Mouse (Mus musculus) forebrain, embryonic 14.5 days (tissue): ENCODE measurements around the gene Prkce. TPM values are rescaled to one million over a fixed set of nuclear protein-coding genes. Genes with fewer than 3 reads are reported as not detected.

Experiments used
- ATAC-seq: fragments of 200-750 bp; cut with Nextera tagmentation; 2 replicates; pipeline ENCODE4 v1.8.0; 2017; ENCODE audit warnings: mild to moderate bottlenecking, moderate library complexity
- DNase-seq: peaks from one replicate; pipeline ENCODE4 v3.0.0-alpha.2; 2015; ENCODE audit warnings: low spot score
- H3K27ac ChIP-seq: fragments of 300-500 bp; sonication (generic); 2 replicates; pipeline ENCODE4 v1.5.1; 2014; ENCODE audit warnings: low read depth, mild to moderate bottlenecking, control low read depth, low read length, moderate library complexity
- H3K27me3 ChIP-seq: fragments of 300-500 bp; sonication (generic); replicated peaks from 2 replicates; pipeline ENCODE4 v1.6.1; 2014; ENCODE audit warnings: low read length, control low read depth, mixed read lengths; ENCODE audit not compliant: control insufficient read depth, insufficient read depth
- H3K36me3 ChIP-seq: fragments of 300-500 bp; sonication (generic); 2 replicates; pipeline ENCODE4 v1.6.1; 2014; ENCODE audit warnings: low read length, control low read depth; ENCODE audit not compliant: control insufficient read depth, insufficient read depth
- H3K4me1 ChIP-seq: fragments of 300-500 bp; sonication (generic); 2 replicates; pipeline ENCODE4 v1.6.1; 2014; ENCODE audit warnings: antibody characterized with exemption, low read length, control low read depth; ENCODE audit not compliant: control insufficient read depth, insufficient read depth
- H3K4me2 ChIP-seq: fragments of 300-500 bp; sonication (generic); 2 replicates; pipeline ENCODE4 v1.6.1; 2014; ENCODE audit warnings: mild to moderate bottlenecking, control low read depth, low read length
- H3K4me3 ChIP-seq: fragments of 300-500 bp; sonication (generic); 2 replicates; pipeline ENCODE4 v1.5.1; 2014; ENCODE audit warnings: low read depth, low read length, control low read depth
- H3K9ac ChIP-seq: fragments of 300-500 bp; sonication (generic); 2 replicates; pipeline ENCODE4 v1.6.1; 2014; ENCODE audit warnings: mild to moderate bottlenecking, low read length, control low read depth, moderate library complexity
- H3K9me3 ChIP-seq: fragments of 300-500 bp; sonication (generic); replicated peaks from 2 replicates; pipeline ENCODE4 v1.6.1; 2016; ENCODE audit warnings: low read length, control low read depth, mixed read lengths; ENCODE audit not compliant: control insufficient read depth
- WGBS: fragments of 180-500 bp; shearing (Covaris S2); extraction: QIAGEN DNeasy Blood & Tissue Kit; methylation state at CpG from one replicate; pipeline ENCODE4 v1.1.7; 2014; 5-methylcytosine and 5-hydroxymethylcytosine counted together
- polyA plus RNA-seq: library from polyadenylated mRNA; unstranded; fragments of >200 nt; fragmentation: Nextera tagmentation; extraction: Ambion mirVana; gene quantifications from 2 replicates; pipeline ENCODE4 v1.2.1, GENCODE M21; 2014

The Prkce gene
- polyA plus RNA-seq, 1 experiment from 2014 or later: 16.9 TPM

DNA sequence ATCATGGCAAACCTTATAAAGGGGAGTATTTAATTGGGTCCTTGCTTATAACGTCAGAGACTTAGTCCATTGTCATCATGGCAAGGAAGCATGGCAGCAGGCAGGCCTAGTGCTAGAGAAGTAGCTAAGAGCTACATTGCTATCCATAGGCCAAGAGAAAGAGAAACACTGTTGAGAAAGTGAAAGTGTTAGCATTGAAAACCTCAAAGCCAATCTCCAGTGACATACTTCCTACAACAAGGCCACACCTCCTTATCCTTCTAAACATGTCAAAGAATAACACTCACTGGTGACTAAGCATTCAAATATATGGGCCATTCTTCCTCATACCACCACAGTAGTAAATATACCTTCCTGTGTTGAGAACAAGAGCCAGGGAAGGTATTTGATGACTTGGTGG is 20.2 kb downstream of the Prkce start:
- DNase-seq (no peak), ATAC-seq (no peak)
- Histone ChIP-seq H3K27me3 (no peaks in the 10 kb centered on the region), H3K9ac (no peak overlapping the region), H3K9me3 (no peaks in the 10 kb centered on the region), H3K4me3 (no peak overlapping the region), H3K4me2 (no peak overlapping the region), H3K4me1 (peaks cover 2% of the 10 kb centered on the region; the same call in 1 of the 2 replicates), H3K36me3 (no peaks in the 10 kb centered on the region), H3K27ac (no peak overlapping the region)
- 88% methylated on average over 1 of the region's 1 CpGs for WGBS

- no peak overlapping the region for H3K27ac ChIP-seq
- H3K27me3 ChIP-seq: no peaks in the 10 kb centered on the region
- H3K4me3 ChIP-seq: no peak overlapping the region
- DNase-seq: no peak
- H3K36me3 ChIP-seq: no peaks in the 10 kb centered on the region
- H3K4me2 ChIP-seq: no peak overlapping the region
- ATAC-seq: no peak
- H3K9me3 ChIP-seq: no peaks in the 10 kb centered on the region
- no peak overlapping the region for H3K9ac ChIP-seq
- no peaks in the 10 kb centered on the region for H3K4me1 ChIP-seq
- 94% methylated on average over 6 of the region's 6 CpGs for WGBS
These were observed 26.4 kb downstream of the Prkce start for GRCm38 (mm10) chr17:86193979-86194378.

GRCm38 (mm10) chr17:86194921-86195320 is 27.3 kb downstream of the Prkce start:
- no peaks in the 10 kb centered on the region for H3K4me1 ChIP-seq
- DNase-seq (no peak), ATAC-seq (no peak)
- H3K27ac ChIP-seq: no peak overlapping the region
- H3K36me3 ChIP-seq: no peaks in the 10 kb centered on the region
- H3K27me3 ChIP-seq: no peaks in the 10 kb centered on the region
- no peak overlapping the region for H3K9ac ChIP-seq
- 87% methylated on average over 8 of the region's 8 CpGs for WGBS
- H3K4me2 ChIP-seq: no peak overlapping the region
- no peaks in the 10 kb centered on the region for H3K9me3 ChIP-seq
- no peak overlapping the region for H3K4me3 ChIP-seq

GRCm38 (mm10) chr17:86198496-86199465 is 31.2 kb downstream of the Prkce start:
- no peak overlapping the region for H3K4me2 ChIP-seq

GRCm38 (mm10) chr17:86201981-86202380 is 34.4 kb downstream of the Prkce start:
- ATAC-seq: no peak
- no peaks in the 10 kb centered on the region for H3K36me3 ChIP-seq
- peaks cover 4% of the 10 kb centered on the region; the same call in 1 of the 2 replicates for H3K4me1 ChIP-seq
- H3K9me3 ChIP-seq: no peaks in the 10 kb centered on the region
- H3K9ac ChIP-seq: no peak overlapping the region
- no peak for DNase-seq
- no peak overlapping the region for H3K4me3 ChIP-seq
- no peak overlapping the region for H3K27ac ChIP-seq
- H3K4me2 ChIP-seq: no peak overlapping the region
- no peaks in the 10 kb centered on the region for H3K27me3 ChIP-seq
- 94% methylated on average over 7 of the region's 7 CpGs for WGBS

More at GRCm38 (mm10) chr17:86198496-86199465, 31.2 kb downstream of the Prkce start:
- Histone ChIP-seq H3K27me3 (no peaks in the 10 kb centered on the region), H3K9ac (no peak overlapping the region), H3K27ac (no peak overlapping the region), H3K9me3 (no peaks in the 10 kb centered on the region), H3K4me3 (no peak overlapping the region), H3K4me1 (peaks cover 3% of the 10 kb centered on the region; the same call in 1 of the 2 replicates), H3K36me3 (no peaks in the 10 kb centered on the region)
- WGBS: 93% methylated on average over 16 of the region's 16 CpGs
- DNase-seq (no peak), ATAC-seq (no peak)

- no peak overlapping the region for H3K4me2 ChIP-seq
- H3K9ac ChIP-seq: no peak overlapping the region
- no peak overlapping the region for H3K4me3 ChIP-seq
- peaks cover 4% of the 10 kb centered on the region; the same call in 1 of the 2 replicates for H3K4me1 ChIP-seq
- DNase-seq: no peak
- H3K27ac ChIP-seq: no peak overlapping the region
- no peaks in the 10 kb centered on the region for H3K36me3 ChIP-seq
- no peak for ATAC-seq
- no peaks in the 10 kb centered on the region for H3K9me3 ChIP-seq
- no peaks in the 10 kb centered on the region for H3K27me3 ChIP-seq
- WGBS: 90% methylated on average over 6 of the region's 6 CpGs
These were observed 35.4 kb downstream of the Prkce start for GRCm38 (mm10) chr17:86202972-86203371.

GRCm38 (mm10) chr17:86203531-86204450 is 36.2 kb downstream of the Prkce start:
- Histone ChIP-seq H3K9me3 (no peaks in the 10 kb centered on the region), H3K4me2 (no peak overlapping the region), H3K9ac (no peak overlapping the region), H3K27me3 (no peaks in the 10 kb centered on the region), H3K36me3 (no peaks in the 10 kb centered on the region), H3K4me1 (peaks cover 4% of the 10 kb centered on the region; the same call in 1 of the 2 replicates), H3K27ac (no peak overlapping the region), H3K4me3 (no peak overlapping the region)
- ATAC-seq (no peak), DNase-seq (no peak)
- WGBS: 65% methylated on average over 20 of the region's 20 CpGs

- H3K4me3 ChIP-seq: no peak overlapping the region
- H3K4me2 ChIP-seq: no peak overlapping the region
- no peak overlapping the region for H3K27ac ChIP-seq
- H3K36me3 ChIP-seq: no peaks in the 10 kb centered on the region
- 96% methylated on average over 8 of the region's 8 CpGs for WGBS
- peaks cover 4% of the 10 kb centered on the region; the same call in 1 of the 2 replicates for H3K4me1 ChIP-seq
- no peaks in the 10 kb centered on the region for H3K9me3 ChIP-seq
- H3K9ac ChIP-seq: no peak overlapping the region
- DNase-seq (no peak), ATAC-seq (no peak)
- no peaks in the 10 kb centered on the region for H3K27me3 ChIP-seq
These were observed 38.7 kb downstream of the Prkce start for GRCm38 (mm10) chr17:86206289-86206688.
